In the genomic region with DNA sequence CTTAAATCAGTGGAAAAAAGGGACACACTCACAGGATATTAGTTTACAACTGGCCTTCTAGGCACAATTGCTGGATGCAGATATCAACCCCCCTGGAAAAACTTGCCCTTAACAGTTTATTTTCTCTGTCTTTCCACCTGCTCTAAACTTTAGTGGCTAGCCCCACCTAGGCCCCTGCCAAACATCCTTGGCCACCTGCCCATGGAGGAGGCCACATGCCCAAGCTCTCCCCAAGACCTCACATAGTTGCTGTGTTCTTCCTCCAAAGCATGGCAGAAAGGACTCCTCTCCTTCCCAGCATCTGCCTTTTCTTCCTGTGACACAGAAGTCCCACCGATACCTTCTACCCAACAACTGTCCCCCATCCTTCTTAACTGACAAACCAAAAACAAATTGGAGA, we compare ENCODE assay signal across 10 mouse cellular contexts. TPM values are rescaled to one million over a fixed set of nuclear protein-coding genes. Genes with fewer than 3 reads are reported as not detected.
"Had no signal": no experiment of that assay in that cellular context is flagged by ENCODE, and none has a peak within 500 bp of the region (broad histone marks: within the 10 kb centered on the region; RNA-seq: fewer than 3 reads in every experiment).

No protein-coding gene starts in this region.

- DNase-seq: lung, adult 2 months; lung, postnatal 14 days; lung, postnatal 36 days; right cerebral cortex, postnatal 14 days; thymus, adult 2 months; thymus, postnatal 25 days; thymus, postnatal 4 days had no signal

RNA-seq across cellular contexts. Expression of a gene that starts 46.0 kb away (rescaled TPM):
- total RNA-seq: midbrain, postnatal 0 days; monocyte, adult 5-6 weeks; neutrophil, adult 5-6 weeks had no signal
